Mouse (Mus musculus): ENCODE data around the gene Kdm4a. TPM values are rescaled to one million over a fixed set of nuclear protein-coding genes. Genes with fewer than 3 reads are reported as not detected.

Gene Kdm4a
- total RNA-seq, 2 experiments from 2014 or later, result 36.2 to 38.2 TPM

- no peak for DNase-seq (ENCODE audit: low spot score in 2 of 2)
Measured at GRCm38 (mm10) chr4:118122078-118122477, 57.8 kb downstream of the Kdm4a start.

GRCm38 (mm10) chr4:118117565-118117964 lies 62.3 kb downstream of the Kdm4a start:
- no peak for DNase-seq (ENCODE audit: low spot score in 2 of 2)

- DNase-seq (ENCODE audit: low spot score in 2 of 2), result no peak
Measured at GRCm38 (mm10) chr4:118116098-118116497, 63.7 kb downstream of the Kdm4a start.

- DNase-seq (ENCODE audit: low spot score in 2 of 2), result no peak
Measured at GRCm38 (mm10) chr4:118115132-118115531, 64.7 kb downstream of the Kdm4a start.

DNA sequence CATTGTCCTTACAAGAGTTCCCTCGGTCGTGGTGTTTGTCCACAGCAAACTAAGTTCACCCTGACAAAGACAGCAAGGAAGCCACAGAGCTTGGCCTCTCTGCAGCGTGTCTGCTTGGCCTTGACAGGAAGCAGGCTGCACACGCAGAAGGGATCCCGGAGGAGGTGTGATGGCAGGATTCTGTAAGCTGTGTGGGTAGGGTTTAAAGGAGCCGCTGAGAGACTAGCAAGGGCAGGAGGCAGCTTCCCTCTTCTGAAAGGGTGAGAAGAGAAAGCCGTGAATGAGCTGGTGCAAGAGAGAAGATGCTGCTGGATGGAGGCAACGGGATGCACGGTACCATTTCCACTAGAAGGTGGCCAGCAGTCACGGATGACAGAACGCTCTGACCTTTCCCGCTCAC lies 67.2 kb downstream of the Kdm4a start:
- DNase-seq (ENCODE audit: low spot score in 2 of 2), result peak; percentile 14 to 53

GRCm38 (mm10) chr4:118109649-118110048 lies 70.2 kb downstream of the Kdm4a start:
- DNase-seq (ENCODE audit: low spot score in 2 of 2), result no peak

DNA sequence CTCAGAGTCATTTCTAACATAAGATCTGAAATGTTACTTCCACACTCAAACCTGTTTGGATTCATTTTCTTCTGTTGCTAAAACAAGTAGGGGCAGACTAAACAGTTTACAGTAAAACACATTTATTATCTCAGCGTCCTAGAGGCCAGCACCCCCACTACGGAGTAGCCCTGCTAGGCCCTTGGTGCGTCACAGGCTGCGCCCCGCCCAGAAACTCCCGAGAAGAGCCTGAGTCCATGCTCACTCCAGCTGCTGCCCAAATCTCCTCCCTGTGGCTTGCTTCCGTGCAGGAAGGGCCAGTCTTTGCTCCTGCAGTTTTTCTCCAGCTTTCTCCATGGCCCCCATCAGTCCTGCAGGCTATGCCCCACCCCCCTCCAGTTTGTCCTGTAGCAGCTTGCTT lies 71.1 kb downstream of the Kdm4a start:
- no peak for DNase-seq (ENCODE audit: low spot score in 2 of 2)

- DNase-seq (ENCODE audit: low spot score in 2 of 2), result no peak
Measured at GRCm38 (mm10) chr4:118105256-118106053, 74.4 kb downstream of the Kdm4a start.

DNA sequence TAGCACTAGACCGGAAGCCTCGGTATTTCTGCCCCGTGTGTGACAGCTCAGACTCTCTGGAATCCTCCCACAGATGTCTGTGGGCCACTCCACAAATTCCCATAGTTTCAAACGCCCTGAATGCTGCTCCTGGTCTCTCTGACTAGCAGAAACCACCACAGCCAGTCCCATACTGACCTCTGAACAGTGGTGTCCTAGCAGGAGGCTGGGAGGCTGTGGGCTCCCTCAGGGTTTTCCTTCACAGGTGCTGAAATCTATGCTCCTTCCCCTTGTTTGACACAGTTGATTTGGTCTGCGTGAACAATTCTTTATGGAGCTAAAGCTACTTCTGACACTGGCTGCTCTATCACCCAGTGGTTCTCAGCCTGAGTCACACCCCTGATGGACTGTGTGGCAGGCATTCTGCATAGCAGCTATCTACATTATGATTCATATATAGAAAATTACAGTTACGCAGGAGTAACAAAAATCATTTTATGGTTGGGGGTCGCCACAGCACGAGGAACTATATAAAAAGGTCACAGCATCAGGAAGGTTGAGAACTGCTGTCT lies 76.5 kb downstream of the Kdm4a start:
- DNase-seq (ENCODE audit: low spot score in 2 of 2), result no peak

DNA sequence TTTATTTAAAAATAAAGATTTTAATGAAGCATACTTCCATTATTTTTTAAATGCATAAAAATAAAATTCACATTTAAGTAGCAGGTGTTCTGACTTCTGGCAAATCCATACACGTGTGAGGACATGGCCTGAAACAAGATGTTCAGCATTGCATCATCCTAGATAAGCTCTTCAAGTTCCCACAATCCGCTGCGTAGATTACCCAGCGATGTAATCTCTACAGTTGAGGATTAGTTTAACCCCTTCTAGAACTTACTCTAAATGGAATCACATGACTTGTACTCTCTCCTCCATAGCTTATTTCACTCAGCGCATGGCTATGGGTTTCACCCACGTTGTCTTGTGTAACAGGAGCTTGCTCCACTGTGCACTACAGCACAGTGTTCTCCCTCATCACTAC lies 78.3 kb downstream of the Kdm4a start:
- DNase-seq (ENCODE audit: low spot score in 2 of 2), result no peak

GRCm38 (mm10) chr4:118099637-118100364 lies 80.0 kb downstream of the Kdm4a start:
- no peak for DNase-seq (ENCODE audit: low spot score in 2 of 2)

DNA sequence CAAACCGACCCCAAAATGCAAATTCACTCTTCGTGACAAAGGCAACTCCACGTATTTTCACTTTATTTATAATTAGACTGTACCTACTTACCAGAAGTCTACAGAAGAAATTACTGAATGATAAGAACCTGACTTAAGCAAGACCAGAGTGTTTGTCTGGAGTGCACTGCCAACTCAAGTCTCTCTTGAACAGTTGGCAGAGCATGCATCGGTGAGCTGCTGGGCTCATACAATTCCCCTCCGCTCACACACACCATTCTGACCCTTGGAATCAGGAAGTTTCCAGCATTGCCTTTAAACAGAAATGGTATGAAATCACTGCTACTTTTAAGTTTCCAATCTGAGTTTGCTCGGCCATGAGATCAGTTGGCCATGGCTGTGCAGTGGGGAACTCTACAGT lies 81.3 kb downstream of the Kdm4a start:
- DNase-seq (ENCODE audit: low spot score in 2 of 2), result no peak

DNA sequence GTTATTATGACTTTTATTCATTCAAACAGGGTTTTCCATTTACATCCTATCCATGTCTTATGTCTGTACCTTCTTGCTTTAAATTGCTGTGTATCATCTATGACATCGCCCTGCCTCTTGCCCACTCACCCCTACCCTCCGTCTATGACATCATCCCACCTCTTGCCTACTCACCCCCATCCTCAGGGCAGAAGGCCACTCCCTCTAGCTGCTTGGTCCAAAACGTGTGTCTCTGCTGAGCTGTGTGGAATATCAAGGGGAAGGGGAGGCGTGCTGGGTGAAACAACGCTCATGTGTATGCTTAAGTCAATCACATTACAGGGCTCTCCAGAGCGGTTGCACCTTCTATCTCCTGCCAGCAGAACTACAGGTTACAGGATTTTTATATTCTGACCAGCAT lies 83.8 kb downstream of the Kdm4a start:
- DNase-seq (ENCODE audit: low spot score in 2 of 2), result no peak

DNA sequence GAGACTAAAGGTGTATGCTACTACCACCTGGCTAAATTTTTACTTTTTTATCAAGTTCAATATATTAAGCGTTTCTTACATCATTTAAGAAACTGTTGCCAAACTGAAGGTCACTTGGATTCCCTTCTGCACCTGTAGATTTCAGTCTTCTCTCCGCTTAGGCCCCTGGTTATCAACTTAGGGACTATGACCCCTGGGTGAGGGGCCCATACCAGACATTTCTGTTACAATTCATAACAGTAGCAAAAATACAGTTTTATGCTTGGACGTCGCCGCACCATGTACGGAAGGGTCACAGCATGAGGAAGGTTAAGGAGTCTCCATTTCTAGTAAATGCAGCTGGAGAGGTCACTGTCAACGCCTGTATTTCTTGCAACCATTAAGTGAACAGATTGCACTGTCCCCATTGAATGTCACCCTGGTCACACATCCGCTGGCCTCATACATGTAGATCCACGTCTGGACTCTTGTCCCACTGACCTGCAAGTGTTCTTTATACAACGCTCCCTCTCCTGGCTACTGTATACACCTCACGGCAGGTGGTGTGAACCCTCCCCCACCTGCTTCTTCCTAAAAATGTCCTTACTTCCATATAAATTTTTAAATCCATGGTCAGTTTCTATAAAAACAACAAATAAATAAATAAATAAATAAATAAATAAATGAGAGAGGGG lies 86.9 kb downstream of the Kdm4a start:
- no peak for DNase-seq (ENCODE audit: low spot score in 2 of 2)

GRCm38 (mm10) chr4:118090449-118090848 lies 89.4 kb downstream of the Kdm4a start:
- no peak for DNase-seq (ENCODE audit: low spot score in 2 of 2)

- DNase-seq (ENCODE audit: low spot score in 2 of 2), result peak; percentile 26 to 53
Measured at GRCm38 (mm10) chr4:118089939-118090338, 89.9 kb downstream of the Kdm4a start.

- no peak for DNase-seq (ENCODE audit: low spot score in 2 of 2)
Measured at GRCm38 (mm10) chr4:118088771-118089170, 91.1 kb downstream of the Kdm4a start.
